Mouse (Mus musculus): Measurements from ENCODE around the gene Plb1.

GRCm38 (mm10) chr5:32395101-32395892 lies 162.8 kb downstream of the Plb1 start:
- TF ChIP-seq CTCF (IDR thresholded peaks at IDR 0.05; ENCODE audit: extremely low read depth, insufficient read length, insufficient replicate concordance, low read depth, low read length) (no peak), POLR2A (IDR thresholded peaks at IDR 0.05; ENCODE audit: low read depth, low read length) (no peak)

Measured in small intestine, adult 2 months (tissue).